Mouse (Mus musculus) liver, embryonic 11.5 days (tissue): ENCODE data around the gene Habp2. TPM values are rescaled to one million over a fixed set of nuclear protein-coding genes. Genes with fewer than 3 reads are reported as not detected.

Experiments used
- ATAC-seq: fragments of 200-750 bp; cut with Nextera tagmentation; replicated peaks from 2 replicates; pipeline ENCODE4 v1.8.0; 2017; ENCODE audit warnings: moderate number of reproducible peaks, mild to moderate bottlenecking, moderate TSS enrichment, moderate library complexity; ENCODE audit not compliant: low FRiP score
- DNase-seq: peaks from one replicate; pipeline ENCODE4 v3.0.0-alpha.2; 2017; ENCODE audit warnings: low spot score
- H3K27ac ChIP-seq: fragments of 300-500 bp; sonication (generic); 2 replicates; pipeline ENCODE4 v1.5.1; 2014; ENCODE audit warnings: mild to moderate bottlenecking, low read depth, low read length, control low read depth
- H3K27me3 ChIP-seq: fragments of 300-500 bp; sonication (generic); replicated peaks from 2 replicates; pipeline ENCODE4 v1.6.1; 2014; ENCODE audit warnings: low read length, mixed read lengths; ENCODE audit not compliant: control insufficient read depth, insufficient read depth
- H3K36me3 ChIP-seq: fragments of 300-500 bp; sonication (generic); 2 replicates; pipeline ENCODE4 v1.6.1; 2014; ENCODE audit warnings: mild to moderate bottlenecking, low read length, moderate library complexity, mixed read lengths; ENCODE audit not compliant: control insufficient read depth, insufficient read depth
- H3K4me1 ChIP-seq: fragments of 300-500 bp; sonication (generic); replicated peaks from 2 replicates; pipeline ENCODE4 v1.6.1; 2014; ENCODE audit warnings: low read length, mixed read lengths; ENCODE audit not compliant: control insufficient read depth, insufficient read depth
- H3K4me2 ChIP-seq: fragments of 300-500 bp; sonication (generic); 2 replicates; pipeline ENCODE4 v1.6.1; 2014; ENCODE audit warnings: mild to moderate bottlenecking, control low read depth, moderate library complexity
- H3K4me3 ChIP-seq: fragments of 300-500 bp; sonication (generic); 2 replicates; pipeline ENCODE4 v1.5.1; 2014; ENCODE audit warnings: low read depth, low read length, control low read depth
- H3K9ac ChIP-seq: fragments of 300-500 bp; sonication (generic); 2 replicates; pipeline ENCODE4 v1.6.1; 2014; ENCODE audit warnings: low read depth, low read length, control low read depth
- H3K9me3 ChIP-seq: fragments of 300-500 bp; sonication (generic); 2 replicates; pipeline ENCODE4 v1.6.1; 2016; ENCODE audit warnings: low read length, inconsistent platforms, mixed read lengths; ENCODE audit not compliant: control insufficient read depth
- WGBS: fragments of 180-500 bp; shearing (Covaris S2); extraction: QIAGEN DNeasy Blood & Tissue Kit; methylation state at CpG from one replicate; pipeline ENCODE4 v1.1.7; 2014; 5-methylcytosine and 5-hydroxymethylcytosine counted together
- polyA plus RNA-seq: library from polyadenylated mRNA; unstranded; fragments of >200 nt; fragmentation: Nextera tagmentation; extraction: Ambion mirVana; gene quantifications from 2 replicates; pipeline ENCODE4 v1.2.1, GENCODE M21; 2014

Habp2 gene
- polyA plus RNA-seq, 1 experiment from 2014 or later = 56.3 TPM

- Histone ChIP-seq H3K36me3 (no peaks in the 10 kb centered on the region), H3K27ac (no peak overlapping the region), H3K27me3 (no peaks in the 10 kb centered on the region), H3K4me2 (0 out of 2 replicates have a peak overlapping the region, but pooled peaks have one; percentile 16), H3K9me3 (no peaks in the 10 kb centered on the region), H3K4me1 (peaks cover 7% of the 10 kb centered on the region; the same call in 1 of the 2 replicates), H3K9ac (no peak overlapping the region), H3K4me3 (no peak overlapping the region)
- WGBS = 73% methylated on average over 14 of the region's 14 CpGs
- no peak for DNase-seq
- ATAC-seq = no peak
Measured at GRCm38 (mm10) chr19:56263696-56264095, 23.2 kb upstream of the Habp2 start.

GRCm38 (mm10) chr19:56264175-56264574 lies 22.8 kb upstream of the Habp2 start:
- no peaks in the 10 kb centered on the region for H3K9me3 ChIP-seq
- no peak overlapping the region for H3K9ac ChIP-seq
- H3K36me3 ChIP-seq = no peaks in the 10 kb centered on the region
- H3K4me2 ChIP-seq = no peak overlapping the region
- WGBS = 34% methylated on average over 4 of the region's 4 CpGs
- DNase-seq (no peak), ATAC-seq (no peak)
- no peaks in the 10 kb centered on the region for H3K27me3 ChIP-seq
- H3K4me1 ChIP-seq = peaks cover 7% of the 10 kb centered on the region; the same call in 1 of the 2 replicates
- no peak overlapping the region for H3K27ac ChIP-seq
- no peak overlapping the region for H3K4me3 ChIP-seq

GRCm38 (mm10) chr19:56265149-56265548 lies 21.8 kb upstream of the Habp2 start:
- ATAC-seq (no peak), DNase-seq (no peak)
- Histone ChIP-seq H3K36me3 (no peaks in the 10 kb centered on the region), H3K4me2 (peak overlapping the region; percentile 20; the same call in 1 of the 2 replicates), H3K9ac (no peak overlapping the region), H3K27me3 (no peaks in the 10 kb centered on the region), H3K9me3 (no peaks in the 10 kb centered on the region), H3K4me3 (no peak overlapping the region), H3K4me1 (peaks cover 7% of the 10 kb centered on the region; the same call in 1 of the 2 replicates), H3K27ac (no peak overlapping the region; the same call in 1 of the 2 replicates)
- WGBS = 27% methylated on average over 5 of the region's 5 CpGs

- H3K27ac ChIP-seq = no peak overlapping the region
- H3K4me1 ChIP-seq = no peaks in the 10 kb centered on the region
- no peaks in the 10 kb centered on the region for H3K36me3 ChIP-seq
- ATAC-seq (no peak), DNase-seq (no peak)
- no peak overlapping the region for H3K4me3 ChIP-seq
- H3K4me2 ChIP-seq = no peak overlapping the region
- H3K9ac ChIP-seq = no peak overlapping the region
- no peaks in the 10 kb centered on the region for H3K9me3 ChIP-seq
- no peaks in the 10 kb centered on the region for H3K27me3 ChIP-seq
- WGBS = 57% methylated on average over 8 of the region's 8 CpGs
Measured at GRCm38 (mm10) chr19:56272081-56272480, 14.9 kb upstream of the Habp2 start.

- WGBS = 54% methylated on average over 3 of the region's 3 CpGs
- Histone ChIP-seq H3K36me3 (no peaks in the 10 kb centered on the region), H3K27me3 (no peaks in the 10 kb centered on the region), H3K4me2 (no peak overlapping the region), H3K27ac (no peak overlapping the region), H3K4me3 (no peak overlapping the region), H3K9me3 (no peaks in the 10 kb centered on the region), H3K4me1 (no peaks in the 10 kb centered on the region), H3K9ac (no peak overlapping the region)
- DNase-seq (no peak), ATAC-seq (no peak)
Measured at GRCm38 (mm10) chr19:56277140-56277804, 9.7 kb upstream of the Habp2 start.

- Histone ChIP-seq H3K9ac (no peak overlapping the region), H3K4me1 (no peaks in the 10 kb centered on the region), H3K4me3 (no peak overlapping the region), H3K36me3 (no peaks in the 10 kb centered on the region), H3K4me2 (no peak overlapping the region), H3K27me3 (no peaks in the 10 kb centered on the region), H3K27ac (no peak overlapping the region), H3K9me3 (no peaks in the 10 kb centered on the region)
- DNase-seq (no peak), ATAC-seq (peak; percentile 41; the same call in 1 of the 2 replicates)
- WGBS = 66% methylated on average over 4 of the region's 4 CpGs
Measured at GRCm38 (mm10) chr19:56277951-56278350, 9.0 kb upstream of the Habp2 start.

GRCm38 (mm10) chr19:56278366-56278765 lies 8.6 kb upstream of the Habp2 start:
- H3K4me2 ChIP-seq = no peak overlapping the region
- no peak for DNase-seq
- 70% methylated on average over 11 of the region's 11 CpGs for WGBS
- ATAC-seq = no peak
- H3K4me1 ChIP-seq = no peaks in the 10 kb centered on the region
- no peak overlapping the region for H3K9ac ChIP-seq
- no peaks in the 10 kb centered on the region for H3K9me3 ChIP-seq
- H3K36me3 ChIP-seq = no peaks in the 10 kb centered on the region
- no peak overlapping the region for H3K4me3 ChIP-seq
- no peaks in the 10 kb centered on the region for H3K27me3 ChIP-seq
- H3K27ac ChIP-seq = no peak overlapping the region

GRCm38 (mm10) chr19:56285222-56285621 lies 1.7 kb upstream of the Habp2 start:
- ATAC-seq = no peak
- no peak overlapping the region for H3K9ac ChIP-seq
- H3K27ac ChIP-seq = no peak overlapping the region
- no peak overlapping the region for H3K4me2 ChIP-seq
- H3K9me3 ChIP-seq = no peaks in the 10 kb centered on the region
- no peak overlapping the region for H3K4me3 ChIP-seq
- H3K27me3 ChIP-seq = no peaks in the 10 kb centered on the region
- H3K4me1 ChIP-seq = 0 out of 2 replicates have a peak, but pooled peaks cover 3% of the 10 kb centered on the region
- no peaks in the 10 kb centered on the region for H3K36me3 ChIP-seq
- no peak for DNase-seq
- WGBS = 51% methylated on average over 4 of the region's 4 CpGs
